Mouse (Mus musculus): Measurements from ENCODE around the gene Dctn2.
A peak's percentile ranks its signal among the peaks of the same experiment; 100 is the strongest.

DNA sequence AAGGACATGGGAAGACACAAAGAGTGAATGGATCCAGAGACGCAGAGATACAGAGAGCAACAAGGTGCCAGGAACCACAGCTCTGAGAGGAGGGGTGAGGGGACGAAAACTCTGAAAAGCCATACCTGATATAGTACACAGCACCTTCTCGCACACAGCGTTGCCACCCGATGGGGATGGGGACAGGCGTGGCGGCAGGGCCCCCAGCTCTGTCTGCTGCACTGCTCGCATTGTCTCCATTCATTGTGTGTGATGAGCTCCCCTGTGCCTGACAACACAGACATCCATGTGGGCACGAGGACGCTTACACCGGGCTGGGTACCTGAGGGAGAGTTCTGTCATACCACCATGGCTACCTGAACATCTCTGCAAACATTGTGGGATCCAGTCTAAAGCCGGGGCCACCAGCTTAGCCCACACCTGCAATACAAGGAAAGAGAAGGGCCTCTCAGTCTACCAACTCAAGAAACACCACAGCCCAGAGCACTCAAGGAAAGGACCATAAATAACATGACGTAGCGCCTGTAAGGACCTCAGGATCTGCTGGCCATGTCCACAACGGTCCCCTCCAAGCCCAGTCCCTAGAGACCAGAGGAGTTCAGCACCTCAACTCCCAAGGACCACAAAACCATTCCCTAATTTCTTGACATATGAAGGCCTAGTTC lies 21.2 kb downstream of the Dctn2 start:
- no peak for TF ChIP-seq POLR2A (IDR thresholded peaks at IDR 0.05; ENCODE audit: insufficient read length, low read depth)
- TF ChIP-seq CEBPB (IDR thresholded peaks at IDR 0.05; ENCODE audit: insufficient read depth, poor library complexity, severe bottlenecking) = no peak
- no peak for TF ChIP-seq MAX (IDR thresholded peaks at IDR 0.05; ENCODE audit: low read depth)
- no peak for TF ChIP-seq TCF12 (IDR thresholded peaks at IDR 0.05; ENCODE audit: insufficient read depth, poor library complexity, severe bottlenecking)
- TF ChIP-seq POLR2AphosphoS2 (IDR thresholded peaks at IDR 0.05; ENCODE audit: insufficient read length, low read depth) = peak; percentile 56
- TF ChIP-seq E2F4 (IDR thresholded peaks at IDR 0.05; ENCODE audit: insufficient read depth) = no peak
- no peak for TF ChIP-seq MYOD1 (IDR thresholded peaks at IDR 0.05; ENCODE audit: control insufficient read depth in 1 of 3, insufficient read length in 2 of 3, low read depth in 2 of 3)
